Mouse (Mus musculus) cerebellum, postnatal 36 days (tissue): Measurements from ENCODE around the gene Tgfbrap1.

Experiments
- DNase-seq, 2 experiments: peaks; one replicate each; pipeline ENCODE4 v3.0.0; 2021 to 2022; ENCODE audit warnings: mixed read lengths in 2 of 2

Tgfbrap1 gene

GRCm38 (mm10) chr1:43010461-43010860, 88.0 kb downstream of the Tgfbrap1 start:
- DNase-seq, result no peak

- DNase-seq, result no peak
These were observed 91.9 kb downstream of the Tgfbrap1 start for GRCm38 (mm10) chr1:43006524-43006923.

GRCm38 (mm10) chr1:43006051-43006514, 92.4 kb downstream of the Tgfbrap1 start:
- no peak for DNase-seq
